Mouse (Mus musculus) cerebellum, postnatal 14 days (tissue): ENCODE measurements around the gene Cyth3.

Experiments used
- DNase-seq, 2 experiments: peaks; one replicate each; pipeline ENCODE4 v3.0.0; 2021; ENCODE audit warnings: mixed read lengths in 2 of 2

Cyth3 gene

GRCm38 (mm10) chr5:143711326-143711725 lies 89.1 kb downstream of the Cyth3 start:
- DNase-seq = peak; percentile 76 to 81

GRCm38 (mm10) chr5:143712011-143712800 lies 90.0 kb downstream of the Cyth3 start:
- no peak for DNase-seq

- no peak for DNase-seq
These were observed 99.7 kb downstream of the Cyth3 start for GRCm38 (mm10) chr5:143721962-143722361.

- DNase-seq = no peak
These were observed 108.7 kb downstream of the Cyth3 start for GRCm38 (mm10) chr5:143730915-143731314.

- peak in 1 of 2 experiments; percentile 48 for DNase-seq
These were observed 109.4 kb downstream of the Cyth3 start for GRCm38 (mm10) chr5:143731483-143732112.

GRCm38 (mm10) chr5:143732180-143732891 lies 110.1 kb downstream of the Cyth3 start, which contains the start of gene Usp42:
Gene Usp42, minus strand, starts transcription at chr5:143732280.
- peak; percentile 96 to 97 for DNase-seq

- DNase-seq = no peak
These were observed 127.5 kb downstream of the Cyth3 start for GRCm38 (mm10) chr5:143749630-143750208.

- no peak for DNase-seq
These were observed 133.4 kb downstream of the Cyth3 start for GRCm38 (mm10) chr5:143755529-143756141.

GRCm38 (mm10) chr5:143757755-143758443 lies 135.7 kb downstream of the Cyth3 start:
- peak; percentile 89 to 91 for DNase-seq

GRCm38 (mm10) chr5:143759554-143759953 lies 137.3 kb downstream of the Cyth3 start:
- DNase-seq = no peak
